Mouse (Mus musculus): ENCODE data around the gene Ano3. TPM values are rescaled to one million over a fixed set of nuclear protein-coding genes. Genes with fewer than 3 reads are reported as not detected.

Gene Ano3
- polyA plus RNA-seq, 1 experiment, result 0.07 TPM

GRCm38 (mm10) chr2:110740493-110740892 is 210.2 kb downstream of the Ano3 start:
- H3K36me3 ChIP-seq (ENCODE audit: control insufficient read depth, insufficient read depth, low read length), result no peaks in the 10 kb centered on the region
- H3K27ac ChIP-seq (ENCODE audit: control insufficient read depth, insufficient read depth, low read depth, low read length), result no peak overlapping the region
- no peak for TF ChIP-seq CTCF (IDR thresholded peaks at IDR 0.05; ENCODE audit: control insufficient read depth, insufficient read depth, insufficient replicate concordance, low read depth, low read length)
- TF ChIP-seq POLR2A (IDR thresholded peaks at IDR 0.05; ENCODE audit: control insufficient read depth, low read depth, low read length), result no peak
- H3K27me3 ChIP-seq (ENCODE audit: control insufficient read depth, insufficient read depth, low read length), result no peaks in the 10 kb centered on the region
- H3K4me3 ChIP-seq (ENCODE audit: control insufficient read depth, low read depth, low read length), result no peak overlapping the region
- H3K4me1 ChIP-seq (ENCODE audit: control insufficient read depth, insufficient read depth, low read length), result no peaks in the 10 kb centered on the region

- TF ChIP-seq POLR2A (IDR thresholded peaks at IDR 0.05; ENCODE audit: control insufficient read depth, low read depth, low read length), result no peak
- TF ChIP-seq CTCF (IDR thresholded peaks at IDR 0.05; ENCODE audit: control insufficient read depth, insufficient read depth, insufficient replicate concordance, low read depth, low read length), result no peak
- no peaks in the 10 kb centered on the region for H3K36me3 ChIP-seq (ENCODE audit: control insufficient read depth, insufficient read depth, low read length)
- no peaks in the 10 kb centered on the region for H3K4me1 ChIP-seq (ENCODE audit: control insufficient read depth, insufficient read depth, low read length)
These were observed 210.9 kb downstream of the Ano3 start for GRCm38 (mm10) chr2:110739781-110740180.

GRCm38 (mm10) chr2:110737981-110738380 is 212.7 kb downstream of the Ano3 start:
- H3K27me3 ChIP-seq (ENCODE audit: control insufficient read depth, insufficient read depth, low read length), result no peaks in the 10 kb centered on the region
- no peaks in the 10 kb centered on the region for H3K36me3 ChIP-seq (ENCODE audit: control insufficient read depth, insufficient read depth, low read length)
- H3K27ac ChIP-seq (ENCODE audit: control insufficient read depth, insufficient read depth, low read depth, low read length), result no peak overlapping the region
- no peaks in the 10 kb centered on the region for H3K4me1 ChIP-seq (ENCODE audit: control insufficient read depth, insufficient read depth, low read length)
- no peak overlapping the region for H3K4me3 ChIP-seq (ENCODE audit: control insufficient read depth, low read depth, low read length)
- no peak for TF ChIP-seq CTCF (IDR thresholded peaks at IDR 0.05; ENCODE audit: control insufficient read depth, insufficient read depth, insufficient replicate concordance, low read depth, low read length)
- TF ChIP-seq POLR2A (IDR thresholded peaks at IDR 0.05; ENCODE audit: control insufficient read depth, low read depth, low read length), result no peak

More at GRCm38 (mm10) chr2:110739781-110740180, 210.9 kb downstream of the Ano3 start:
- H3K27ac ChIP-seq (ENCODE audit: control insufficient read depth, insufficient read depth, low read depth, low read length), result no peak overlapping the region
- no peak overlapping the region for H3K4me3 ChIP-seq (ENCODE audit: control insufficient read depth, low read depth, low read length)
- H3K27me3 ChIP-seq (ENCODE audit: control insufficient read depth, insufficient read depth, low read length), result no peaks in the 10 kb centered on the region

- no peak for TF ChIP-seq CTCF (IDR thresholded peaks at IDR 0.05; ENCODE audit: control insufficient read depth, insufficient read depth, insufficient replicate concordance, low read depth, low read length)
- Histone ChIP-seq H3K4me1 (ENCODE audit: control insufficient read depth, insufficient read depth, low read length) (no peaks in the 10 kb centered on the region), H3K36me3 (ENCODE audit: control insufficient read depth, insufficient read depth, low read length) (no peaks in the 10 kb centered on the region), H3K27ac (ENCODE audit: control insufficient read depth, insufficient read depth, low read depth, low read length) (no peak overlapping the region), H3K27me3 (ENCODE audit: control insufficient read depth, insufficient read depth, low read length) (no peaks in the 10 kb centered on the region), H3K4me3 (ENCODE audit: control insufficient read depth, low read depth, low read length) (no peak overlapping the region)
These were observed 213.5 kb downstream of the Ano3 start for GRCm38 (mm10) chr2:110737236-110737635.

- TF ChIP-seq POLR2A (IDR thresholded peaks at IDR 0.05; ENCODE audit: control insufficient read depth, low read depth, low read length) (no peak), CTCF (IDR thresholded peaks at IDR 0.05; ENCODE audit: control insufficient read depth, insufficient read depth, insufficient replicate concordance, low read depth, low read length) (no peak)
- Histone ChIP-seq H3K4me1 (ENCODE audit: control insufficient read depth, insufficient read depth, low read length) (no peaks in the 10 kb centered on the region), H3K4me3 (ENCODE audit: control insufficient read depth, low read depth, low read length) (no peak overlapping the region), H3K36me3 (ENCODE audit: control insufficient read depth, insufficient read depth, low read length) (no peaks in the 10 kb centered on the region), H3K27ac (ENCODE audit: control insufficient read depth, insufficient read depth, low read depth, low read length) (no peak overlapping the region), H3K27me3 (ENCODE audit: control insufficient read depth, insufficient read depth, low read length) (no peaks in the 10 kb centered on the region)
These were observed 224.6 kb downstream of the Ano3 start for GRCm38 (mm10) chr2:110726106-110726505.

- H3K27me3 ChIP-seq (ENCODE audit: control insufficient read depth, insufficient read depth, low read length), result no peaks in the 10 kb centered on the region
- no peaks in the 10 kb centered on the region for H3K4me1 ChIP-seq (ENCODE audit: control insufficient read depth, insufficient read depth, low read length)
- no peak overlapping the region for H3K4me3 ChIP-seq (ENCODE audit: control insufficient read depth, low read depth, low read length)
- no peaks in the 10 kb centered on the region for H3K36me3 ChIP-seq (ENCODE audit: control insufficient read depth, insufficient read depth, low read length)
- TF ChIP-seq POLR2A (IDR thresholded peaks at IDR 0.05; ENCODE audit: control insufficient read depth, low read depth, low read length), result no peak
- no peak for TF ChIP-seq CTCF (IDR thresholded peaks at IDR 0.05; ENCODE audit: control insufficient read depth, insufficient read depth, insufficient replicate concordance, low read depth, low read length)
- H3K27ac ChIP-seq (ENCODE audit: control insufficient read depth, insufficient read depth, low read depth, low read length), result no peak overlapping the region
These were observed 228.5 kb downstream of the Ano3 start for GRCm38 (mm10) chr2:110722208-110722607.

- no peak within 1 kb of the TSS for H3K27ac ChIP-seq (ENCODE audit: control insufficient read depth, insufficient read depth, low read depth, low read length)
- H3K4me3 ChIP-seq (ENCODE audit: control insufficient read depth, low read depth, low read length), result no peak within 1 kb of the TSS
- H3K36me3 ChIP-seq (ENCODE audit: control insufficient read depth, insufficient read depth, low read length), result no peaks in the 10 kb centered on the region
- no peaks in the 10 kb centered on the region for H3K27me3 ChIP-seq (ENCODE audit: control insufficient read depth, insufficient read depth, low read length)
- no peaks in the 10 kb centered on the region for H3K4me1 ChIP-seq (ENCODE audit: control insufficient read depth, insufficient read depth, low read length)
- no peak for TF ChIP-seq CTCF (IDR thresholded peaks at IDR 0.05; ENCODE audit: control insufficient read depth, insufficient read depth, insufficient replicate concordance, low read depth, low read length)
- no peak for TF ChIP-seq POLR2A (IDR thresholded peaks at IDR 0.05; ENCODE audit: control insufficient read depth, low read depth, low read length)
These were observed 229.4 kb downstream of the Ano3 start, which contains the start of gene Muc15 for GRCm38 (mm10) chr2:110721290-110721753. Gene Muc15, plus strand, starts transcription at chr2:110721340.

GRCm38 (mm10) chr2:110719051-110719450 is 231.7 kb downstream of the Ano3 start:
- Histone ChIP-seq H3K27me3 (ENCODE audit: control insufficient read depth, insufficient read depth, low read length) (no peaks in the 10 kb centered on the region), H3K27ac (ENCODE audit: control insufficient read depth, insufficient read depth, low read depth, low read length) (no peak overlapping the region), H3K36me3 (ENCODE audit: control insufficient read depth, insufficient read depth, low read length) (no peaks in the 10 kb centered on the region), H3K4me1 (ENCODE audit: control insufficient read depth, insufficient read depth, low read length) (no peaks in the 10 kb centered on the region), H3K4me3 (ENCODE audit: control insufficient read depth, low read depth, low read length) (no peak overlapping the region)
- TF ChIP-seq CTCF (IDR thresholded peaks at IDR 0.05; ENCODE audit: control insufficient read depth, insufficient read depth, insufficient replicate concordance, low read depth, low read length) (no peak), POLR2A (IDR thresholded peaks at IDR 0.05; ENCODE audit: control insufficient read depth, low read depth, low read length) (no peak)

All from testis, adult 2 months (tissue).